Comparison of ENCODE assay signal across 30 mouse cellular contexts in the genomic region with DNA sequence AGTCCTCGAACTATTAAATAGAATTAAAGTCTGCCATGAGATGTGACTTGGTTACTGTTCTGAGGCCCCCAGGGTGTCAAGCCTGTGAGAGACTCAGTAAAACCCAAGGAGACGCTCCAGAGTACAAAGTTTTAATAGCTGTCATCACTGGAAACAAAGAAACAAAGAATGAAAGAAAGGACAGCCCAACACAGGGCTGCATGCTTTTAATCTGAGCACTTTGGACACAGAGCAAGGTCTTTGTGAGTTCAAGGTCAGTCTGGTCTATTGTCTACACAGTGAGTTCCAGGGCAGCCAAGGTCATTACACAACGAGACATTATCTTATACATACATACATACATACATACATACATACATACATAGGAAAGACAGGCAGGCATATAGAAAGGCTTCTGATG. TPM values are rescaled to one million over a fixed set of nuclear protein-coding genes. Genes with fewer than 3 reads are reported as not detected.
DNase-seq lines count a peak whose midpoint lies in the region; ATAC-seq and TF ChIP-seq lines count a peak whose summit lies in the region.
"Had no signal": no experiment of that assay in that cellular context is flagged by ENCODE, and none has a peak within 500 bp of the region (broad histone marks: within the 10 kb centered on the region; RNA-seq: fewer than 3 reads in every experiment).

No protein-coding gene starts in this region.

- no peaks in the 10 kb centered on the region for H3K27me3 ChIP-seq in heart, embryonic 13.5 days (replicated peaks)
- H3K27me3 ChIP-seq: embryonic facial prominence, embryonic 13.5 days; embryonic facial prominence, embryonic 15.5 days; forebrain, embryonic 12.5 days had no signal

- no peak for DNase-seq in heart, postnatal 25 days (ENCODE audit: low spot score)
- peak; percentile 90 for DNase-seq in ES-CJ7 (ENCODE audit: low read depth, low spot score)
- DNase-seq in ES-E14 (ENCODE audit: low read depth, low spot score): peak; percentile 77
- DNase-seq in ZHBTc4 (ENCODE audit: low read depth, low spot score): peak; percentile 89
- DNase-seq in gastrocnemius, adult 18-20 months (ENCODE audit: low spot score): no peak
- DNase-seq in neural tube, embryonic 10.5 days (ENCODE audit: extremely low spot score, low spot score): no peak
- DNase-seq: adrenal gland, adult 2 months; adrenal gland, postnatal 10 days; adrenal gland, postnatal 25 days; cerebellum, adult 11 months; cerebellum, adult 18-20 months; cerebellum, adult 8-10 months; cerebellum, adult 9-11 months; cerebellum, postnatal 14 days; cerebellum, postnatal 36 days; embryo, embryonic 11 days had no signal

- no peaks in the 10 kb centered on the region for H3K9me3 ChIP-seq in heart, embryonic 13.5 days
- no peaks in the 10 kb centered on the region for H3K9me3 ChIP-seq in ES-E14 (ENCODE audit: control insufficient read depth, insufficient read depth, low read depth, low read length)
- H3K9me3 ChIP-seq: embryonic facial prominence, embryonic 13.5 days; embryonic facial prominence, embryonic 15.5 days; forebrain, embryonic 10.5 days; forebrain, embryonic 12.5 days had no signal

- peaks cover 16% of the 10 kb centered on the region for H3K4me1 ChIP-seq in heart, embryonic 13.5 days
- H3K4me1 ChIP-seq in ES-E14 (ENCODE audit: control insufficient read depth in 2 of 2, insufficient read depth in 2 of 2, low read length in 2 of 2, poor library complexity in 1 of 2): peaks cover 0 to 4% of the 10 kb centered on the region in 2 experiments; a peak in 1 of 4 replicates
- H3K4me1 ChIP-seq: embryonic facial prominence, embryonic 15.5 days had no signal

- no peak for ATAC-seq in heart, embryonic 13.5 days (ENCODE audit: extremely low read depth, insufficient number of reproducible peaks, low FRiP score, low TSS enrichment)
- ATAC-seq: forebrain, embryonic 14.5 days; forebrain, embryonic 16.5 days had no signal

- no peak overlapping the region for H3K4me2 ChIP-seq in heart, embryonic 13.5 days
- H3K4me2 ChIP-seq: embryonic facial prominence, embryonic 13.5 days; embryonic facial prominence, embryonic 15.5 days; forebrain, embryonic 12.5 days had no signal

- H3K9ac ChIP-seq in heart, embryonic 13.5 days: no peak overlapping the region
- no peak overlapping the region for H3K9ac ChIP-seq in ES-E14 (ENCODE audit: insufficient read depth, low read depth, low read length, poor library complexity, severe bottlenecking)
- H3K9ac ChIP-seq: embryonic facial prominence, embryonic 13.5 days; embryonic facial prominence, embryonic 15.5 days; forebrain, embryonic 12.5 days had no signal

- H3K36me3 ChIP-seq in heart, embryonic 13.5 days: no peaks in the 10 kb centered on the region
- no peaks in the 10 kb centered on the region for H3K36me3 ChIP-seq in ES-E14 (ENCODE audit: control insufficient read depth, insufficient read depth, low read length, poor library complexity, severe bottlenecking)
- H3K36me3 ChIP-seq: embryonic facial prominence, embryonic 13.5 days; embryonic facial prominence, embryonic 15.5 days; forebrain, embryonic 10.5 days; forebrain, embryonic 12.5 days had no signal

- intact Hi-C loops in heart, postnatal 25 days (cut with DNase I): no loop called here

- in situ Hi-C loops in ES-E14 (cut with MboI; ENCODE audit: low sequenced_read_pairs in 2 of 2, unreplicated experiment in 2 of 2): no loop called here

- H3K4me3 ChIP-seq in heart, embryonic 13.5 days: no peak overlapping the region
- no peak overlapping the region for H3K4me3 ChIP-seq in ES-E14 (ENCODE audit: insufficient read depth in 1 of 2, low read depth in 1 of 2, low read length in 2 of 2, poor library complexity in 1 of 2, severe bottlenecking in 1 of 2)
- H3K4me3 ChIP-seq: embryonic facial prominence, embryonic 13.5 days; embryonic facial prominence, embryonic 15.5 days; erythroblast, embryonic 14.5 days; forebrain, embryonic 10.5 days; forebrain, embryonic 12.5 days had no signal

- H3K27ac ChIP-seq in heart, embryonic 13.5 days (replicated peaks): 0 out of 2 replicates have a peak overlapping the region, but pooled peaks have one; percentile 45
- H3K27ac ChIP-seq in ES-E14 (ENCODE audit: insufficient read depth, low read depth, low read length, poor library complexity, severe bottlenecking): no peak overlapping the region
- H3K27ac ChIP-seq: embryonic facial prominence, embryonic 13.5 days; embryonic facial prominence, embryonic 15.5 days; forebrain, embryonic 10.5 days; forebrain, embryonic 12.5 days had no signal

- 48% methylated on average over 3 of the region's 3 CpGs for WGBS in heart, embryonic 13.5 days

TF ChIP-seq in ES-E14, 5 proteins besides CTCF, POLR2A, EP300 and RAD21:
- no peak for TF ChIP-seq HCFC1 (IDR thresholded peaks at IDR 0.05; ENCODE audit: borderline replicate concordance, insufficient read depth, low read length)
- TF ChIP-seq ZNF384 (IDR thresholded peaks at IDR 0.05; ENCODE audit: low read depth, low read length): no peak
- peak; percentile 59; the same call in 1 of the 2 replicates for TF ChIP-seq CHD2 (IDR thresholded peaks at IDR 0.05; ENCODE audit: low read depth, low read length)
- no peak for TF ChIP-seq ZC3H11A (IDR thresholded peaks at IDR 0.05; ENCODE audit: borderline replicate concordance, low read depth, low read length)

RNA-seq across cellular contexts. Expression of a gene that starts 7.7 kb away (rescaled TPM):
- not detected in 2 replicates for polyA plus RNA-seq in heart, embryonic 13.5 days (2015; fragmentation: Nextera tagmentation; extraction: Ambion mirVana)
- not detected for total RNA-seq in heart, postnatal 25 days (2021)
- not detected in 2 replicates for total RNA-seq in ES-E14 (2012; rRNA removed)
- total RNA-seq in gastrocnemius, adult 18-20 months (2021): not detected
- total RNA-seq: adrenal gland, adult 2 months; adrenal gland, postnatal 10 days; adrenal gland, postnatal 25 days; adrenal gland, postnatal 4 days; common myeloid progenitor, adult 5-6 weeks; MEL had no signal
- polyA plus RNA-seq: adrenal gland, adult 2 months; brain, embryonic 14.5 days; C2C12; embryonic facial prominence, embryonic 11.5 days; embryonic facial prominence, embryonic 13.5 days; embryonic facial prominence, embryonic 15.5 days; erythroblast, embryonic 14.5 days; forebrain, embryonic 10.5 days; forebrain, embryonic 12.5 days; forebrain, embryonic 14.5 days; forebrain, embryonic 16.5 days had no signal

RNA-seq across cellular contexts. Expression of a gene that starts 49.1 kb away (rescaled TPM):
- polyA plus RNA-seq in heart, embryonic 13.5 days (2015; fragmentation: Nextera tagmentation; extraction: Ambion mirVana): 6.8 and 7.2 TPM in 2 replicates
- 1 to 10 TPM; 1.1 to 1.3 TPM for total RNA-seq in heart, postnatal 25 days (2021)
- total RNA-seq in ES-E14 (2012; rRNA removed): 19.8 and 23.4 TPM in 2 replicates
- 1 to 10 TPM; 2.4 to 4.6 TPM for total RNA-seq in gastrocnemius, adult 18-20 months (2021)
- polyA plus RNA-seq: adrenal gland, adult 2 months had no signal

RNA-seq across cellular contexts. Expression of a gene that starts 49.2 kb away (rescaled TPM):
- polyA plus RNA-seq in heart, embryonic 13.5 days (2015; fragmentation: Nextera tagmentation; extraction: Ambion mirVana): 112 and 128 TPM in 2 replicates
- total RNA-seq in heart, postnatal 25 days (2021): 10 to 100 TPM; 42.9 to 50.3 TPM
- 54.3 and 61.4 TPM in 2 replicates for total RNA-seq in ES-E14 (2012; rRNA removed)
- total RNA-seq in gastrocnemius, adult 18-20 months (2021): 10 to 100 TPM; 27.1 to 35.7 TPM

Comparison
In these comparisons a context has a peak if more than half of its experiments do, and no peak if none do; other contexts are left out.
1. DNase-seq: peak in ES-CJ7 (single experiment), ES-E14 (single experiment) and ZHBTc4 (single experiment); none in heart, postnatal 25 days (single experiment), gastrocnemius, adult 18-20 months (single experiment) and neural tube, embryonic 10.5 days (single experiment).